Mouse (Mus musculus) spleen, postnatal 4 days (tissue): ENCODE measurements around the gene Acp7.
"Not testable (repeated sequence)": the region's sequence is repeated elsewhere in the genome, so short reads cannot be mapped to it uniquely, and the experiment has no call there.

Source experiments
- DNase-seq, 2 experiments: peaks; one replicate each; pipeline ENCODE4 v3.0.0; 2022; ENCODE audit warnings: low spot score in 2 of 2

Gene Acp7

DNA sequence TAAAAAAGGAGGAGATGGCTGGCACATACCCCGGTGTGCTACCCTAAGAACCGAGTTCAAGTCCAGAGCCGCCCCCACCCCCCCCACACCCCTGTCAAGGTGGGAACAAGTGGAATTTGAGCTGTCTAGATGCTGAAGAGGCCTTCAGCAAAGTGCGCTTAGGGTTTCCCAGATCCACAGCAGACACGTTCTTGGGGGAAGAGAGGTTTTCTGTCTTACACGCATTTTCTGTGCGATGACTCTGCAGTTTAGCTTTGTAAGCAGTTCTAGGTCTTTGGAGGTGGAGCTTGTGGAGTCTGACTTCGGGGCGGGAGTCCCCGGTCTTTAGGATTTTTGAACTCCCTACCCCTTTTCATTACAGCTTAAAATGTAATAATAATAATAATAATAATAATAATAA lies at the start of gene Acp7:
Gene Acp7 (minus strand): TSS at position 260 of the 400 bp plus-strand sequence.
- no peak for DNase-seq

DNA sequence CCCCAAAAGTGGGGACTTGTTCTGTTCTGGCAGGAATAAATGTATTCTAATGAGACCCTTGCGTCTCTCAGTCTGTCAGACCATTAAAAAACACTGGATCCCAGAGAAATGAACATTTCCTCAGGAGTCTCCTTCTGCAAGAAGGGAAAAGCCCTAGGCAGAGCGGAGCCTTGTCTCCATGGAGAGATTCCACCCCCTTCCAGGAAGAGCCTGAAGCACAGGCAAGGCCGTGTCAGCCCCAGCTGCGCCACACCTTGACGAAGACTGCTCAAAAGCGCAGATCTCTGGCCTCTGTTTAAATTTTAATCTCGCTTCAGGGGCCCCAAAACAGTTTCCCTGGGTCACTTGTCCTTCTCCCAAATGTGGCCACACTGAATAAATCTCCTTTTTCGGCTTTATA lies 46.5 kb upstream of the Acp7 start:
- DNase-seq: no peak

- DNase-seq: no peak
These were observed 45.8 kb upstream of the Acp7 start for GRCm38 (mm10) chr7:28676811-28677541.

DNA sequence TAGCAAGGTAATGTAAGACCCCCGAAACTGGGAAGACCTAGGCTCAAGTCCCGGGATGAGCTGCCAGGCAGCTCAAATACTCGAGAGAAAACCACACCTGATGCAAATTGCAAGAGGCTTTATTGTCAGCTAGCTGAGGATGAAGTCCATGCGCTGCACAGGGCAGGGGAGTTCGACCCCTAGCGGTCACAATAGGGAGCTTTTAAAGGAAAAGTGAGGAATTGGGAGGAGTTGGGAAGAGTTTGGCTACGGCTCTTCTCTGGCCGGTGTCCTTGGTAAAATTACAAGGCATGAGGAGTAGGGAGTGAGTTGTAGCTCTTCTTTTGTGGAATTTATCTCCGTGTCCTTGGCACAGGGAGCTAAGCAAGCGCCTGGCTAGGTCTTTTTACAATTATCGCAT lies 44.6 kb upstream of the Acp7 start:
- DNase-seq: no peak

DNA sequence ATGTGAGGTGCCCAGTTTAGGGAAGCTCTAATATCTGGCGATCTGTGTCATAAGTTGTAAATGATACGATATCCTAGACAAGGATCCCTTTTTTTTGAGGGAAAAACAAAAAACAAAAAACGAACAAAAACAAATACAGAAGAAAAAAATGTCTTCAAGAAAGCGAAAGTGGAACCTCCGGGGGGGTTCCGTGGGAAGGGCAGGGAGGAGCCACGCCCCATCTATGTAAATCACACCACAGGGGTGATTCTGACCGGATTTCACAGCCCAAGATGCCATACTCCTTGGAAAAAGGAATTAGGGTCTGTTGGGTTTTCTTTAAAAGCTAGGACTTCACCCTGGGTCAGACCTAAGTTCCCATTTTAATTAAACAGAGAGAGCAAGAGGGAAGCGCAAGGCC lies 43.9 kb upstream of the Acp7 start:
- DNase-seq: no peak

- not testable (repeated sequence) for DNase-seq
These were observed 41.7 kb upstream of the Acp7 start for GRCm38 (mm10) chr7:28672786-28673185.

DNA sequence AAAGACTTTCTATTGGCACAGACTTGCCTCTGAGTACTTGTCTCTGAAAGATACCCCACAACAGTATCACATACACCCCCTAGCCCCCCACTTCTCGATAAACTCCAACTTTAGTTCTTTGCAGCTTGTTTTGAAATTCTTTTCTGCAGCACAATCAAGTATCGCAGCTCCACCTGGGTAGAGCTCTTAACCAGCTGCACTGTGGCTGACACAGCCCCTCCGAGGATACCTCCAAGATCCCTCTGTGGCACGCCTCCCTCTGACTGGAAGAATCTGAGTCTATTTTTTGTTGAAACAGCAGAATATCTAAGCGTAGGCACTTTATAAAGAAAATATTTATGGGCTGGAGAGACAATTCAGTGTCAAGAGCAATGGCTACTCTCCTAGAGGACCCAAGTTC lies 41.1 kb upstream of the Acp7 start:
- no peak for DNase-seq

GRCm38 (mm10) chr7:28671172-28671571 lies 40.0 kb upstream of the Acp7 start:
- no peak for DNase-seq

- no peak for DNase-seq
These were observed 34.8 kb upstream of the Acp7 start for GRCm38 (mm10) chr7:28665620-28666579.

- DNase-seq: no peak
These were observed 25.3 kb upstream of the Acp7 start for GRCm38 (mm10) chr7:28656430-28656829.

GRCm38 (mm10) chr7:28651157-28651556 lies 20.0 kb upstream of the Acp7 start:
- no peak for DNase-seq

DNA sequence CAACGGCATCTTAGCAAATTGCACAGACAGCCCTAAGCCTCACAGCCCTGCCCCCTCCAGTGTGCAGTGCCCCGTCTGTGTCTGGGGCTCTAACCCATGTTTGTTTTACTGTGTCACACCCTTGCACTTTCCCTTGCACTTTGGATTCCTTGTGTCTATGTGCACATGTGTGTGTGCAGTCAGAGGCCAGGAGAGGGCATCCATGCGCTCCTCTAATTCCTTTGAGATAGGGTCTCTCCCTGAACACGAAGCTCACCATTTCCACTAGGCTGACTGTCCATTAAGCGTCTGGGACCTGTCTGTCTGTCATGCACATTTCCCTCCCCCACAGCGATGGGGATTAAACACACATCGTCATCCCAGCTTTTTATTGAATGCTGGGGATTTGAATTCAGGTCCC lies 15.9 kb upstream of the Acp7 start:
- no peak for DNase-seq

DNA sequence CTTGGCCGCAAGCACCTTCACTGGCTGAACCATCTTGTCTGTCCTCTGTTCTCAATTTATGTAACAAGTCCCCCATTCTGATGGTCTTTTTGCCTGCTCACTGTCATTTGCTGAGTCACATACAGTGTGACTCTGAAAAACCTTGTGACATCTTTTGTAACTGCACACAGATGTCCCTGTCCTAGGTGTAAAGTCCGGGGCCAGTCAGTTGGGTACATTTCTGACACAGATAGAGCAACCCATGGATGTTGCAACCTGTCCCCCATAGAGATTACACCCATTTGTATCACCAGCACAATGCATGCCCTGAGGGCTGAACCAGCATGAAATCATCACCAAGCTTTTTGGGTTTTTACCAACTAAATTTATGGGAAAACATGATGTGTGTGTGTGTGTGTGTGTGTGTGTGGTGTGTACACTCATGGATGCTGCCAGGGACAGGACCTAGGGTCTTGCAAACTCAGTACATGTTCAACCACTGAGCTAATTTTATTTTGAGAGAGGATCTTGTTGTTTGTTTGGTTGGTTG lies 14.9 kb upstream of the Acp7 start:
- no peak for DNase-seq

DNA sequence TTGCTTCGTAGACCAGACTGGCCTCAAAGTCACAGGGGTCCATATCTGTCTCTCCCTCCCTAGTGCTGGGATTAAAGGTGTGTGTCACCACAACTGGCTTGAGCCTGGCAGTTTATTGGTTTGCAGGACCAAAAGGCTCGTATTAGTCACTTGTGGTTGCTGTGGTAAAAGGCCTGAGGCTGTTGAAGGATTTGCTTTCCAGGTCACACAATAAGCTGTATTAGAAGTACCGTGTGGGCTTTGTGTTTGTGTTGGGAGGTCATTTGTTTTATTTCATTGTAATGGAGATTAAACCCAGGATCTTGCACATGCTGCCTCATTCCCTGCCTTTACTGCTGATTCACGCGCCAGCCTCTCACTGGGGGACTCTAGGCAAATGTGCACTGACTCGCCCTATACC lies 14.2 kb upstream of the Acp7 start:
- no peak for DNase-seq

DNA sequence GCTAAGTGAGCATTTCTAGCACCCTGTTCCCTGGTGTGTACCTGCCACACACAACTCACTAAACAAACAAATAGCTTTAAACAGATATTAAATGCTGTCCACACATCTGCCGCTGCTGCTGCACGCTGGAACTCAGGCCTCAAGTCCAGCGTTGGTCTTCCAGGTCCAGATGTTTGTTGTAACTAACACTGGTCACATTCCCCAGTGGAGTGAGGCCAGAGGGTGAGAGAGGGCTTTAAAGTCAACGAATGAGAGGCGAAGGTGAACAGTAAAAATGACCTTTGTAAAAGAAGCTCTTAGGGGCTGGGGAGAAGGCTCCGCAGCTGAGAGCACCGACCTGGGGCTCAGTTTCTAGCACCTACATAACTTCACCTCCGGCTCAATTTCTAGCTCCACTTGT lies 10.4 kb upstream of the Acp7 start:
- no peak for DNase-seq

DNA sequence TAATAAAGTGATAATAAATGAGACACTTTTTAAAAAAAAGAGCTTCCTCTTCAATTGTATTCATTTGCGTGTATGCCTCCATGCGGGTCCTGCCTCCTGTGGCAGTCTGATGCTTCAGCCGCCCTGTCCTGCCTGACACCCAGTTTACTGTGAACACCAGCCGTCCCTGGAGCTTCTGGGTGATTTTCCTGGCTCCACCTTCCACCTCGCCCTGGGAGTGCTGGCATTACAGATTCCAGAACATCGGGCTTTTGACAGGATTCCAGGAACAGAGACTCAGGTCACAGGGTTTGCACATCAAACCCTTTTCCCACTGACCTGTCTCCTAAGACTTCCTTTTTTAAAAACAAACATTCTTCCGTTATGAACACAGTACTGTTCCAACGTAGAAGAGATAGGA lies 6.4 kb upstream of the Acp7 start:
- DNase-seq: no peak

- no peak for DNase-seq
These were observed 3.0 kb upstream of the Acp7 start for GRCm38 (mm10) chr7:28634128-28634527.

DNA sequence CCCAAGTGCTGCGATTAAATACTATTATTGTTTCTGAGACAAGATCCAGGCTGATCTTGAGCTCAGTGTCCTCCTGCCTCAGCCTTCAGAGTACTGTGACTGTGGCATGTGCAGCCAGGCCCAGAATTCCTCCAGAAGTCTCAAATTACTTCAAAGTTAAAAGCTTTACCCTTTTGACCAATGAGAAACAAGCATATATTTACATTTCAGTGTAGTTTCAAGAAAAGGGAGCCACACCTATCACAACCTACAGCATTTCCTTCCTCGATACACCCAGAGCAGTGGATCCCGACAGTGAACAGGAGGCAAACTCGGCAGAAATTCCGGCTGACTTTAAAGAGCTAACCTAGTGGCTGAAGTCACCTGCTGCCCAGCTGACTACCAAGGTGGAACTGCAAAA lies 6.3 kb downstream of the Acp7 start:
- no peak for DNase-seq

- no peak for DNase-seq
These were observed 11.9 kb downstream of the Acp7 start for GRCm38 (mm10) chr7:28619098-28619715.

- DNase-seq: no peak
These were observed 25.2 kb downstream of the Acp7 start for GRCm38 (mm10) chr7:28605951-28606350.

- not testable (repeated sequence) for DNase-seq
These were observed 27.3 kb downstream of the Acp7 start for GRCm38 (mm10) chr7:28603788-28604187.

GRCm38 (mm10) chr7:28603136-28603535 lies 28.0 kb downstream of the Acp7 start:
- DNase-seq: peak in 1 of 2 experiments; percentile 52
